Mouse (Mus musculus) ES-Bruce4 (cell line): ENCODE measurements around the gene 2410004B18Rik.

Experiments used
- CTCF ChIP-seq: IDR thresholded peaks from one replicate; pipeline ENCODE4 v1.8.1; 2011; ENCODE audit warnings: low read depth, low read length
- POLR2A ChIP-seq: IDR thresholded peaks from one replicate; pipeline ENCODE4 v1.8.1; 2011; ENCODE audit warnings: low read length; ENCODE audit not compliant: insufficient read depth

DNA sequence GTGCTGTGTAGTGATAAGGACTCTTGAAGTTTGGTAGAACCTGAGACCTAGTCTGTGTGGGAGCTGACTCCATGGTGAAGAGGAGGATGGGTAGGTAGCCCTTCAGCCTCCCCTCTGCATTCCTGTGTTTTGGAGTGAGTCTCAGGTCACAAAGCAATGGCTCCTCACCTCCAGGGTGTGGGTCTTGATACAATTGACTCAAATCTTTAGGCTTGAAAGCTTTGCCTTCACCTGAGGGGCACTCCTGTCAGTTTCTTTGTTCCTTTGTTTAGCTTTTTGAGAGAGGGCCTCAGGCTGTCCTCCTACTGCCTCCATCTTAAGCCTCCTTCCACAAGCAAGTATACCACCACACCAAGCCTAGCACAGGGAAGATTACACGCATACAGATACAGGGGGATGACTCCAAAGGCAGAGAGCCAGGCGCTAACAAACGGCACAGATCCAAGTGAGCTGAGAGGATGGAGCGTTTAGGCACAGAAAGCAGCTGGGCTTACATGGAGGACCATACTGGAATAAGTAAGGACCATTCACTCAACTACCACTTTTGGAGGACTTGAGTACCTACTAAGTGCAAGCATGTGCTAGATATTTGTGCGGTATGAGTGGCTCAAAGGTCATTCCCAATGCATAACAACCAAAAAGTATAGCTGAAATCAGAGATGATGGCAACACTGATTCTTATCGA is 48.6 kb downstream of the 2410004B18Rik start:
- TF ChIP-seq POLR2A (no peak), CTCF (no peak)
